Mouse (Mus musculus) testis, adult 2 months (tissue): Measurements from ENCODE around the gene Tgif1.

ENCODE experiments used
- CTCF ChIP-seq: fragments of 200-500 bp; IDR thresholded peaks from 2 replicates; pipeline ENCODE4 v1.5.1; 2012; ENCODE audit warnings: low read depth, mild to moderate bottlenecking, inconsistent platforms, low read length, moderate library complexity; ENCODE audit not compliant: control insufficient read depth, insufficient read depth, insufficient replicate concordance
- POLR2A ChIP-seq: fragments of 200-500 bp; IDR thresholded peaks from 2 replicates; pipeline ENCODE4 v1.6.1; 2012; ENCODE audit warnings: low read depth, mild to moderate bottlenecking, inconsistent platforms, low read length, moderate library complexity; ENCODE audit not compliant: control insufficient read depth

GRCm38 (mm10) chr17:70817862-70818451 lies 35.4 kb downstream of the Tgif1 start:
- no peak for TF ChIP-seq CTCF
- no peak for TF ChIP-seq POLR2A
